Mouse (Mus musculus): ENCODE measurements around the gene Setd4. TPM values are rescaled to one million over a fixed set of nuclear protein-coding genes. Genes with fewer than 3 reads are reported as not detected.

Setd4 gene
- polyA plus RNA-seq, 1 experiment from 2014 or later, result 11.5 TPM

DNA sequence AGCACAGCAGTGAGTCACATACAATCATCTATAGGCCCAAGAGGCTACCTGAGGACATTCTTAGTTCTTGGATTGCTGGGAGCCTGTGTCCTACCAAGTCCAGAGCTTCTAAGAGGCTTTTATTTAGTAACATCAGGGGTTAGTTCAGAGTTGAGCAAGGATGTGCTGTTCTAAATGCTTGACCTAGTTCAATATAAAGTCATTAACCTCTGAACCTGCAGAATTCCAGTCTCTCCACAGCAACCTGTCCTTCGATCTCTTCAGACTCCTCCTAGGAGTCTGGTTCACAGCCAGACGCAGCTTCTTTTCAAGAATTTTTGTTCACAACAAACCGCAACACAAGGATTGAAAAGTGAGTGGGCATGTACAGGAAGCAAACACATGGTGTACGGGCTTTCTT lies 7.1 kb upstream of the Setd4 start:
- no peaks in the 10 kb centered on the region for H3K9me3 ChIP-seq (ENCODE audit: control insufficient read depth, low read depth, low read length)
- H3K4me3 ChIP-seq (ENCODE audit: low read depth, low read length), result no peak overlapping the region
- ATAC-seq (ENCODE audit: insufficient number of reproducible peaks, insufficient read depth, low FRiP score, low read depth), result no peak
- H3K36me3 ChIP-seq (ENCODE audit: control insufficient read depth, insufficient read depth, low read length), result peaks cover 6% of the 10 kb centered on the region
- no peak overlapping the region for H3K9ac ChIP-seq (replicated peaks; ENCODE audit: low read depth, low read length)
- H3K4me1 ChIP-seq (ENCODE audit: control insufficient read depth, insufficient read depth, low read length), result peaks cover 3% of the 10 kb centered on the region; the same call in 1 of the 2 replicates
- no peaks in the 10 kb centered on the region for H3K27me3 ChIP-seq (ENCODE audit: control insufficient read depth, insufficient read depth, low read length)
- H3K27ac ChIP-seq (ENCODE audit: low read length), result no peak overlapping the region
- no peak overlapping the region for H3K4me2 ChIP-seq (replicated peaks; ENCODE audit: low read depth, low read length)
- 94% methylated on average over 4 of the region's 4 CpGs for WGBS

DNA sequence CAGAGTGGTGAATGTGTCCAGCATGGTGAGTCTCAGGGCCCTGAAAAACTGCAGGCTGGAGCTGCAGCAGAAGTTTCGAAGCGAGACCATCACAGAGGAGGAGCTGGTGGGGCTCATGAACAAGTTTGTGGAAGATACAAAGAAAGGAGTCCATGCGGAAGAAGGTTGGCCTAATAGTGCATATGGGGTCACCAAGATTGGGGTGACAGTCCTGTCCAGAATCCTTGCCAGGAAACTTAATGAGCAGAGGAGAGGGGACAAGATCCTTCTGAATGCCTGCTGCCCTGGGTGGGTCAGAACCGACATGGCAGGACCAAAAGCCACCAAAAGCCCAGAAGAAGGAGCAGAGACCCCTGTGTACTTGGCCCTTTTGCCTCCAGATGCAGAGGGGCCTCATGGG lies 5.9 kb upstream of the Setd4 start:
- peaks cover 6% of the 10 kb centered on the region for H3K36me3 ChIP-seq (ENCODE audit: control insufficient read depth, insufficient read depth, low read length)
- H3K27ac ChIP-seq (ENCODE audit: low read length), result no peak overlapping the region
- 91% methylated on average over 4 of the region's 4 CpGs for WGBS
- no peaks in the 10 kb centered on the region for H3K9me3 ChIP-seq (ENCODE audit: control insufficient read depth, low read depth, low read length)
- peaks cover 3% of the 10 kb centered on the region; the same call in 1 of the 2 replicates for H3K4me1 ChIP-seq (ENCODE audit: control insufficient read depth, insufficient read depth, low read length)
- no peak for ATAC-seq (ENCODE audit: insufficient number of reproducible peaks, insufficient read depth, low FRiP score, low read depth)
- no peak overlapping the region for H3K4me2 ChIP-seq (replicated peaks; ENCODE audit: low read depth, low read length)
- no peak overlapping the region for H3K4me3 ChIP-seq (ENCODE audit: low read depth, low read length)
- no peak overlapping the region for H3K9ac ChIP-seq (replicated peaks; ENCODE audit: low read depth, low read length)
- H3K27me3 ChIP-seq (ENCODE audit: control insufficient read depth, insufficient read depth, low read length), result no peaks in the 10 kb centered on the region

DNA sequence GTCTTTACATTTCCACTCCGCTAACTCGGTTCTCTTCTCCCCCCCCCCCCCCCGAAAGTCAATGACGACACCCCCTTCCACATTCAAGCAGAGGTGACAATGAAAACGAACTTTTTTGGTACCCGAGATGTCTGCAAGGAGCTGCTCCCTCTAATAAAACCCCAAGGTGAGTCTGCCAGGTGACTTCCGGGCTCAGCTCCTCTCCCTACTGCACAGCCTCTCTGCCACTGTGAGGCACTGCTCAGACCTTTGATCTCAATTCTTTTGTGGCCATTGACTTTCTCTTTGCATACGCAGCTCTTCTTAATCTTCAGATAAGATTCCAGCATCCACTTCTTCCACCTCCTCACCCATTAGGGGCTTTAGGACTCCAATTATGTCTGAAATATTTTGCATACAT lies 4.9 kb upstream of the Setd4 start:
- Histone ChIP-seq H3K4me1 (ENCODE audit: control insufficient read depth, insufficient read depth, low read length) (peaks cover 3% of the 10 kb centered on the region; the same call in 1 of the 2 replicates), H3K9me3 (ENCODE audit: control insufficient read depth, low read depth, low read length) (no peaks in the 10 kb centered on the region), H3K27me3 (ENCODE audit: control insufficient read depth, insufficient read depth, low read length) (no peaks in the 10 kb centered on the region), H3K27ac (ENCODE audit: low read length) (no peak overlapping the region), H3K4me3 (ENCODE audit: low read depth, low read length) (peak overlapping the region; percentile 58), H3K9ac (replicated peaks; ENCODE audit: low read depth, low read length) (no peak overlapping the region), H3K36me3 (ENCODE audit: control insufficient read depth, insufficient read depth, low read length) (peaks cover 6% of the 10 kb centered on the region), H3K4me2 (replicated peaks; ENCODE audit: low read depth, low read length) (peak overlapping the region; percentile 76)
- 48% methylated on average over 8 of the region's 8 CpGs for WGBS
- no peak for ATAC-seq (ENCODE audit: insufficient number of reproducible peaks, insufficient read depth, low FRiP score, low read depth)

DNA sequence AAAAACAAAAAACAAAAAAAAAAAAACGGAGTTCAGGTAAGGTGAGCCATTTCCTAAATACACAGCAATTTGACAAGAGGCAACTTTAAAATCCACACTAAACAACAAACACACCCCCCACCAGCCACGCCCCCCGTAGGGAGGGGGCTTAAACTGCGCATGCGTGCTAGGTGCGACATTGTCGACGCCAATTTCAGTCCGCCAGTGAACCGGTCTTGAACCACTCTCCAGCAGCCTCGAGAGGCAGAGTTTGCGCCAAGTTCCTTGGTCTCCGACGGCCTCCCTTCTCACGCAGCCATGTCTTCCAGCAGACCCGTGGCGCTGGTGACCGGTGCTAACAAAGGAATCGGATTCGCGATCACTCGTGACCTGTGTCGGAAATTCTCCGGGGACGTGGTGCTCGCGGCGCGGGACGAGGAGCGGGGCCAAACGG lies 3.8 kb upstream of the Setd4 start:
- peaks cover 6% of the 10 kb centered on the region for H3K36me3 ChIP-seq (ENCODE audit: control insufficient read depth, insufficient read depth, low read length)
- peaks cover 3% of the 10 kb centered on the region; the same call in 1 of the 2 replicates for H3K4me1 ChIP-seq (ENCODE audit: control insufficient read depth, insufficient read depth, low read length)
- H3K27me3 ChIP-seq (ENCODE audit: control insufficient read depth, insufficient read depth, low read length), result no peaks in the 10 kb centered on the region
- peak overlapping the region; percentile 76 for H3K4me2 ChIP-seq (replicated peaks; ENCODE audit: low read depth, low read length)
- WGBS, result under 1% methylated on average over 32 of the region's 32 CpGs
- peak overlapping the region; percentile 49 for H3K27ac ChIP-seq (ENCODE audit: low read length)
- H3K9me3 ChIP-seq (ENCODE audit: control insufficient read depth, low read depth, low read length), result no peaks in the 10 kb centered on the region
- ATAC-seq (ENCODE audit: insufficient number of reproducible peaks, insufficient read depth, low FRiP score, low read depth), result peak; percentile 31
- peak overlapping the region; percentile 58 for H3K4me3 ChIP-seq (ENCODE audit: low read depth, low read length)
- H3K9ac ChIP-seq (replicated peaks; ENCODE audit: low read depth, low read length), result peak overlapping the region; percentile 60

DNA sequence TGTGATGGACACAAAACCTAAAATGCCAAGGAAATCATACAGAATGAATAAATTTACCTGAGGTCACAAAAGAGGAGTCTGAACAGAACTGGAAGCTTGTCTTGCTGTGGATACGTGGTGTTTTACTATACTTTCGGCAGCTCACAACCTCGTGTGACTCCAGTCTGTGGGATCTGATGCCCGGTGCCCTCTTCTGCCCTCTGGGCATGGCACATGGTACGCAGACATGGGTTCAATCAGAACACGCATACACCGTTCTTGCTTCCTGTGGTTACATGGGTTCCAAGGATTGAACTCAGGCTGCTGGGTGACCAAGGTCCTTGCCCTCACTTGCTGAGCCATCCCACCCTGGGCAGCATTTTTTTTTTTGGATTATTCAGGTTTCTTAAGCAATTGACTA lies 2.3 kb upstream of the Setd4 start:
- Histone ChIP-seq H3K27ac (ENCODE audit: low read length) (no peak overlapping the region), H3K4me3 (ENCODE audit: low read depth, low read length) (no peak overlapping the region), H3K4me1 (ENCODE audit: control insufficient read depth, insufficient read depth, low read length) (peaks cover 3% of the 10 kb centered on the region; the same call in 1 of the 2 replicates), H3K9me3 (ENCODE audit: control insufficient read depth, low read depth, low read length) (no peaks in the 10 kb centered on the region), H3K36me3 (ENCODE audit: control insufficient read depth, insufficient read depth, low read length) (peaks cover 2% of the 10 kb centered on the region), H3K27me3 (ENCODE audit: control insufficient read depth, insufficient read depth, low read length) (no peaks in the 10 kb centered on the region), H3K9ac (replicated peaks; ENCODE audit: low read depth, low read length) (no peak overlapping the region), H3K4me2 (replicated peaks; ENCODE audit: low read depth, low read length) (no peak overlapping the region)
- WGBS, result 90% methylated on average over 7 of the region's 7 CpGs
- ATAC-seq (ENCODE audit: insufficient number of reproducible peaks, insufficient read depth, low FRiP score, low read depth), result no peak

DNA sequence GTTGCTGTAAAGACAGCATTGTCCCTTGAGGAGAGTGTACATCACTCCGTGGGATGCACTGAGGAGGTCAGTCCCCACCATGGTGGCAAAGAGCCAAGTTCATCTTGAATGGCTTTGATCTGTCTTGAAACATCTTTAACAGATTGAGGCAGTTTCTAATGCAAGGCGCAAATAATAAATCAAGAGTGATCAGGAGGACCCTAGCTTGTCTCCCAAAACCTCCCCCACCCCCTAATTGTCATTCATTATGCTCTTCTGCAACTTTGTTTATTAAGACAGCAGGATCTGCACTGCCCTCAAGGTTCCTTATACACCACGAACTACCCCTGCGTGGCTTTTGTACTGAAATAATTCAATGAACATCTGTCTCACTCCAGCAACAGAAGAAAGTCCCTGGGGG lies 1.7 kb upstream of the Setd4 start, which contains the start of gene Cbr1:
Gene Cbr1, plus strand, starts transcription at position 301 of the 400 bp plus-strand sequence.
- H3K4me3 ChIP-seq (ENCODE audit: low read depth, low read length), result peak within 1 kb of the TSS; percentile 65; the same call in 1 of the 2 replicates
- 66% methylated on average over 4 of the region's 4 CpGs for WGBS
- H3K9ac ChIP-seq (replicated peaks; ENCODE audit: low read depth, low read length), result no peak within 1 kb of the TSS

DNA sequence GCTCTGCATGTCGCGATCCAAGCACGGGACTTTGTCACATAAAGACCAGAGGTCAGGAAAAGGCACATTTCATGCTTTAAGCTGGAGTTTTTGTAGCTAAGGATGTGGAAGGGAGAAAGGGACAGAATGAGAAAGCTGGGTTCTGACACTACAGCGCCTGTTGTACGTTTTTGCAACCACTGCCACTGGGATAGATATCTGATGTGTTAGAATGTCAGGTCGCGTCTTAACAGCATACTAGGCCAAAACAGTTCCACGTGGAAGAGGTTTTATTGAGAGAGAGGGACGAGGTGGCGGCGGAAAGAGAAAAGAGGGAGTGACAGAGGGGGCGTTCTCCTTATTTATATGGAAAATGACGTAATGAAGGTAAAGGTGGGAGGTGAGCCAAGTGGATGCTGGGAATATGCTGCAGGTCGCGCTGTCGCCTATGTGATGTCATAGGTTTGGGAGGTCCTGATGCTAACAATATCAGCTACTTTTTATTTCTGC lies 662 bp upstream of the Setd4 start:
- H3K4me1 ChIP-seq (ENCODE audit: control insufficient read depth, insufficient read depth, low read length), result peaks cover 3% of the 10 kb centered on the region; the same call in 1 of the 2 replicates
- peak overlapping the region; percentile 84 for H3K9ac ChIP-seq (replicated peaks; ENCODE audit: low read depth, low read length)
- peak overlapping the region; percentile 75 for H3K4me2 ChIP-seq (replicated peaks; ENCODE audit: low read depth, low read length)
- no peaks in the 10 kb centered on the region for H3K27me3 ChIP-seq (ENCODE audit: control insufficient read depth, insufficient read depth, low read length)
- H3K4me3 ChIP-seq (ENCODE audit: low read depth, low read length), result peak overlapping the region; percentile 65
- 4% methylated on average over 16 of the region's 16 CpGs for WGBS
- no peak for ATAC-seq (ENCODE audit: insufficient number of reproducible peaks, insufficient read depth, low FRiP score, low read depth)
- peak overlapping the region; percentile 92 for H3K27ac ChIP-seq (ENCODE audit: low read length)
- H3K36me3 ChIP-seq (ENCODE audit: control insufficient read depth, insufficient read depth, low read length), result no peaks in the 10 kb centered on the region
- no peaks in the 10 kb centered on the region for H3K9me3 ChIP-seq (ENCODE audit: control insufficient read depth, low read depth, low read length)

More for the DNA sequence above, 1.7 kb upstream of the Setd4 start, which contains the start of gene Cbr1:
- H3K27me3 ChIP-seq (ENCODE audit: control insufficient read depth, insufficient read depth, low read length), result no peaks in the 10 kb centered on the region
- H3K27ac ChIP-seq (ENCODE audit: low read length), result no peak within 1 kb of the TSS
- no peaks in the 10 kb centered on the region for H3K9me3 ChIP-seq (ENCODE audit: control insufficient read depth, low read depth, low read length)
- H3K4me2 ChIP-seq (replicated peaks; ENCODE audit: low read depth, low read length), result peak within 1 kb of the TSS; percentile 75
- ATAC-seq (ENCODE audit: insufficient number of reproducible peaks, insufficient read depth, low FRiP score, low read depth), result no peak
- H3K36me3 ChIP-seq (ENCODE audit: control insufficient read depth, insufficient read depth, low read length), result no peaks in the 10 kb centered on the region
- H3K4me1 ChIP-seq (ENCODE audit: control insufficient read depth, insufficient read depth, low read length), result peaks cover 3% of the 10 kb centered on the region; the same call in 1 of the 2 replicates

DNA sequence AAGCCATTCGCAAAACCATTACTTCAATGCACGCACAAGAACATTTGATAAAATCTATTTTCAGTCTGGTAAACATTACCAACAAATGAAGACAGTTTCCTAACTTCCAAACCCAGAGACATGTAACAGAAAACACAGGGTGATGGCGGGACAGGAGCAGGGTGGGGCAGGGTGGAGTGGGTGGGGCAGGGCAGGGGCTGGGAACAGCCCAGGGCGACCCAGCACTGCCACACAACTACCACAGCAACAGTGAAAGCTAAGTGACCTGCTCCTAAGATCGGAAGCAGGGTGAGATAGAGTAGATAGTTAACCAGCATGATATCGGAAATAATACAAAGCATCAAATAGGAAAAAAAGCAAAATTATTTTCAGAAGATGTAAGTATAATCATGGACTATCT lies 4.4 kb downstream of the Setd4 start:
- Histone ChIP-seq H3K4me1 (ENCODE audit: control insufficient read depth, insufficient read depth, low read length) (no peaks in the 10 kb centered on the region), H3K9me3 (ENCODE audit: control insufficient read depth, low read depth, low read length) (no peaks in the 10 kb centered on the region), H3K27me3 (ENCODE audit: control insufficient read depth, insufficient read depth, low read length) (no peaks in the 10 kb centered on the region), H3K36me3 (ENCODE audit: control insufficient read depth, insufficient read depth, low read length) (no peaks in the 10 kb centered on the region), H3K9ac (replicated peaks; ENCODE audit: low read depth, low read length) (no peak overlapping the region), H3K4me3 (ENCODE audit: low read depth, low read length) (no peak overlapping the region), H3K27ac (ENCODE audit: low read length) (no peak overlapping the region), H3K4me2 (replicated peaks; ENCODE audit: low read depth, low read length) (no peak overlapping the region)
- no peak for ATAC-seq (ENCODE audit: insufficient number of reproducible peaks, insufficient read depth, low FRiP score, low read depth)
- 86% methylated on average over 6 of the region's 6 CpGs for WGBS

DNA sequence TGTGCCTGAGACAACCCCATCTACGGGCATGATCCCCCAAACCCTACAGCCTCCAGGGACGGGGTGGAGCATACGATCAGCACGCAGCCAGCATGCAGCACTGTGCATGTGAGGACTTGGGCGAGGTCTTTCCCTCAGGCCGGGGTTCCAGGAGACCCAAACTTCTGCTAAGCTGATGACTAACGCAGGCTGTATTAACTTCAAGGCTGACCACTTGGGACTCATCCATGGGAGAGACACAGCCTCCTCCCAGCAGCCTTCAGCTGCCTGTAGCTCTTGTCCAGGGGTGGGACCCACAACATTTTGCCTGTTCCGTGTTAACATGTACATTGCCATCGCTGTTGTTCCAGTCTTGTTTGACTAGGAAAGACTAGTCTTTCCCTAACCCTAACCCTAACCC lies 6.3 kb downstream of the Setd4 start:
- no peak for ATAC-seq (ENCODE audit: insufficient number of reproducible peaks, insufficient read depth, low FRiP score, low read depth)
- H3K9me3 ChIP-seq (ENCODE audit: control insufficient read depth, low read depth, low read length), result no peaks in the 10 kb centered on the region
- H3K27me3 ChIP-seq (ENCODE audit: control insufficient read depth, insufficient read depth, low read length), result no peaks in the 10 kb centered on the region
- no peak overlapping the region for H3K4me2 ChIP-seq (replicated peaks; ENCODE audit: low read depth, low read length)
- no peak overlapping the region for H3K27ac ChIP-seq (ENCODE audit: low read length)
- no peaks in the 10 kb centered on the region; the same call in 1 of the 2 replicates for H3K36me3 ChIP-seq (ENCODE audit: control insufficient read depth, insufficient read depth, low read length)
- no peak overlapping the region for H3K9ac ChIP-seq (replicated peaks; ENCODE audit: low read depth, low read length)
- H3K4me1 ChIP-seq (ENCODE audit: control insufficient read depth, insufficient read depth, low read length), result no peaks in the 10 kb centered on the region
- WGBS, result 91% methylated on average over 9 of the region's 9 CpGs
- H3K4me3 ChIP-seq (ENCODE audit: low read depth, low read length), result no peak overlapping the region

Data from stomach, embryonic 14.5 days (tissue).